Mouse (Mus musculus) frontal cortex, postnatal 14 days (tissue): ENCODE results near the gene Ifnl2.
"Not testable (repeated sequence)": the region's sequence is repeated elsewhere in the genome, so short reads cannot be mapped to it uniquely, and the experiment has no call there.

Source experiments
- DNase-seq, 2 experiments: peaks; one replicate each; pipeline ENCODE4 v3.0.0; 2022; ENCODE audit warnings: low spot score in 2 of 2

Gene Ifnl2

DNA sequence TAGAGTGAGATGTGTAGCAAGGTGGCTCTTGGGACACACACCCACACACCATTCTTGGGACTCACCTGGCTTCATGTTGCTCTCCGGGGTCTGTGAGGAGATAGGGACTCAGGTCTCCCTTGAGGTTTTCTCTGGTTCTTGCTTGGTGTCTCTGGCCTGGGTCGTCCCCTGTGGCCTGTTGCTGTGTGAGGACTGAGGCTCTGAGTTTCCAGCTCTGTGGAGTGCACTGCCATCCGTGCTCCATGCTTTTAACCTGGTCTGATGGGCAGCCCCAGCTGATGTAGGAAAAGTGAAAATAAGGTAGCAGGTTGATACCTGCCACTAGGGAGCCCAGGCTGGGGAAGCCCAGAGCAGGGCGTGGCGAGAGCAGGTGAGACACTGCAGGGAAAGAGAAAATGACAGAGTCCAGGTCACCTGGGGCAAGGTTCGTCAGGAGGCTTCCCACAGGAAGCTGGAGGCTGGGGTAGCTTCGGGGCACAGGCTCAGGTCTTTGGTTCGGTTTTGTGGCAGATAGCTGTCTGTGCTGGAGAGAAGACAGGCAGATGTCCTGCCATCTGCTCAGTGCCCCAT, at the start of gene Ifnl2:
TSS of gene Ifnl2 (minus strand) at position 51 of the 570 bp plus-strand sequence.
- DNase-seq, result not testable (repeated sequence)

DNA sequence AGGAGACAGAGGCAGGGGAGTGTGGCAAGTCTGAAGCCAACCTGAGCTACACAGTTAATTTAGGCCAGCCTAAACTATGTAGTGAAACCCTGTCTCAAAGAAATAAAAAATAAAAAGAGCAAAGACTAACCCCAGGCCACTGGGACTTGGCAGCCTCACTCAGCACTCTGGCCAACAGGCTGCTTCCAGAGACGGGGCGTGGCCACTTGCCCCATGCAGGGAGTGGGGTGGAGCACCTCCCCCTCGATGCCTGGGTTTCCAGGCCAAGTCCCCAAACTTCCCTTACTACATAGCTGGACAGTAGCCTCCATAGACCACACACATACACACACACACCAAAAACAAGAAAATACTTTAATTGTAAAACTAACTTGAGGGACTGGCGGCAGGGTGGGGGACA, 48.2 kb upstream of the Ifnl2 start:
- DNase-seq, result no peak

- DNase-seq, result no peak
These were observed 47.5 kb upstream of the Ifnl2 start for GRCm38 (mm10) chr7:28557708-28558107.

GRCm38 (mm10) chr7:28557069-28557468, 46.8 kb upstream of the Ifnl2 start:
- DNase-seq, result no peak

- DNase-seq, result no peak
These were observed 45.8 kb upstream of the Ifnl2 start for GRCm38 (mm10) chr7:28555939-28556535.

GRCm38 (mm10) chr7:28553076-28553475, 42.8 kb upstream of the Ifnl2 start:
- DNase-seq, result no peak

DNA sequence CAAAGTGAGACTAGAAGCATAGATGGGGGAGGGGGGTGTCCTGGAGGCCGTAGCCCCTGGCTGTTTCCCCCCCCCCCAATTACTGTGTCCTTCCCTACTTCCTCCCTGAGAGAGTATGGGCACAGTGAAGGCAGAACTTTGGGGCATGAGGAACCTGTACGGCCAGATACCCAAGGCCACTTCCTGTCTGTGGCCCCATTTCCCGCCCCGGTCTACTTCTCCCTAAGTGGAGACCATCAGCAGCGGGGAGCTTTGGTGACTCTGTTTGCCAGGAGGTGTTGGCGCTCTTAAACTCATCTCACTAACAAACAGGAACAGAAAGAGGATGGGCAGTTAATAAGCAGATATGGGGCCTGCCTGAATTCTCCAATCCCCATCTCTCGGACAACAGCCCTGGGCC, 37.4 kb upstream of the Ifnl2 start:
- DNase-seq, result no peak

GRCm38 (mm10) chr7:28547154-28547553, 36.9 kb upstream of the Ifnl2 start, which contains the start of gene Nccrp1:
Gene Nccrp1, minus strand, starts transcription at chr7:28547254.
- DNase-seq, result no peak

GRCm38 (mm10) chr7:28546649-28547048, 36.4 kb upstream of the Ifnl2 start:
- no peak for DNase-seq

DNA sequence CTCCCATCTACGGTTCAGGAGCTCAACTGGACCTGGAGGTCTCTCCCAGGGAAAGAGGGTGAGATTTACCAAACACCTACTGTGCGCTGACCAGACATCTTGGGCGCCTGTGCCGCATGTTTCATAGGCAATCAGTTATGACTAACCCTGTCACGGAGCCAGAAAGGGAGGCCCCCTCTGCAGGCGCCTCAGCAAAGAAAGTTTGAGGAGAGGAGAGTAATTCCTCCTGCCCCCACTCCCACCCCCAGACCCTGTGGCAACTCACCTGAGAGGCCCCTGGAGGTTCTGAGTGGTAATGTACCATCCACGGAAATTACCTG, 35.6 kb upstream of the Ifnl2 start:
- DNase-seq, result no peak

DNA sequence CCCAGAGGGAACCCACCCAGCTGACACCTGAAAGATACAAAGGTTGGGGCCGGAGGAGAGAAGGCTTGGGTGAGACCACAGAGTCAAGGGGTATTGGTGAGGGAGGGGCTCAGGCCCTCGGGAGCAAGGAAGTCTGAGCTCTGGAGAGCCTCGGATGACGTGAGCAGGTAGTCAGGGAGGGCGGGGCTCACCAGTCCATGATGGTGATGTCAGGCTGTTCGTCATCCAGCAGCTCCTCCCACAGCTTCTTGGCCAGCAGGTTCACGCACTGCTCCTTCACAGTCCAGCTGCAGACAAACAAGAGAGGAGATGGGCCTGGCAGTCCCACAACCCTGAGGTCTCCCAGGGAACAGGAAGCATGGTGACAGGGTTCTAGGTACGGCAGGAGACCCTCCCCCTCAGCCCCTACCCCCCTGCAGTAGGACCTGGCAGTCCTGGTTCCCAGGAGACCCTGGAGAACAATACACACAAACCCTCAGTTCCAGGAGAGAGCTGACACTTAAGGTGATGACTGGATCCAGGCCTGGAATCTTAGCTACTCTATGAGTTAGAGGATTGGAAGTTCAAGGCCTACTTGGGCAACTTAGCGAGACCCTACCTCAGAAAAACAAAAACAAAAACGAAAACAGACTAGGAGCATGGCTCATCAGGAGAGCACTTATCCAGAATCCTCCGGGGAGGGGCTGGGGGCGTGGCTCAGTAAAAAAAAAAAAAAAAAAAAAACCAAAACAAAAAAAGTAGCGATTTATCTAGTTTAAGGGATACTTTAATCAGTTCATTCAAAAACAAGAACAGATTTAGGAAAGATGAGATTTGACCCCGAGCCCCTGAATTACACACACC, 35.0 kb upstream of the Ifnl2 start:
- no peak for DNase-seq

GRCm38 (mm10) chr7:28544051-28544601, 33.9 kb upstream of the Ifnl2 start:
- DNase-seq, result no peak

GRCm38 (mm10) chr7:28540526-28540925, 30.3 kb upstream of the Ifnl2 start, which contains the start of gene Sycn:
Gene Sycn, plus strand, starts transcription at chr7:28540885.
- DNase-seq, result no peak

- not testable (repeated sequence) for DNase-seq
These were observed 28.6 kb upstream of the Ifnl2 start for GRCm38 (mm10) chr7:28538886-28539285.

DNA sequence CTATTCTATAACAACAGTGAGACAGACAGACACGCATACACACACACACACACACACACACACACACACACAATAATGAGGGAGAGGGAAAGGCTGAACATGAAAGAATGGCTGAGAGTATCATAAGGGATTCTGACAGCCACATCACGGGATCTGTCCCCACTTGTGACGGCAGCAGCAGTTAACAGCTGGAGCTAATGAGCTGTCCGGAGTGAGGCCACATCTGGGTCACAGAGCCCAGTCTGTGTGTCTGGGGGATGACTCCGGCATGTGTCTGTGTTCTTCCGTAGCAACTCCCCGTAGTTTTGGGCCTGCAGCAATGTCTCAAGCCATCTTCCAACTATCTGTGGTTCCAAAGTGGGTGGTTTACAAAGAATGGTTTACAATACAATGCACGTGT, 21.8 kb upstream of the Ifnl2 start:
- no peak for DNase-seq

DNA sequence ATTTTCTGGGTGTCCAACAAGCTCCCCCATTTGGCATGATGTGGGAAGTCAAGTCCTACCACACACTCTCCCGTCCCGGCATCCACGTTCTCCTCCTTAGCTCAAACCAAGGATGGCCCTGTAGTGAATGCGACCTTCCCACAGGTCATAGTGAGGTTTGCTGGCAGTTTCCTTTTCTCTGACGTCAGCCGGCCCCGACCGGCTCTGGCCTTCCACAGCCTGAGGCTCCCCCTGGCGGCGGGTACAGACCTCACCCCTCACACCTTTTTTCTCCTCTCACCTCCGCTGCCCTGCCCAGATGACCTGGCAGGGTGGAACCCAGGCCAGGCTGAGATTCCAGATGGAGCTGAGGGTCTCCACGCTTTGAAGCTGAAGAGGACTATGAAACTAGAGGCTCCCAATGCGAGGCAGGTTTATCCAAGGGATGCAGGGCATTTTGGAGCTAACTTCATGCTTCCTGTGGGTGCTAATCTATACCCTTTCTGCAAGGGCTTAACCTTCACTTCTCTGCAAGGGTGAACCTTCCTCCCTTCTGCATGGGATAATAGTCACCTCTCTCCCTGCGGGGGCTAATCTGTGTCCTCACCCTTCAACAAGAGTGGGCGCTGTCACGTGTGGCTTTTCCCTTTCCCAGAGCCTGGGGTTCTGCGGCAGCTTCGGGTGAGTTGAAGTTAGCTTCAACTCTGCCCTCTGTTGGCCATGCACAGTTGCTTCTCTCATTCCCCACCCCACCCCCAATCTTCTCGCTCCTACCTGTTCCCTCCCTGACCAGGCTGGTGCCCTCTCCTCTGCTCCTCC, 17.9 kb upstream of the Ifnl2 start:
- peak in 1 of 2 experiments; percentile 45 for DNase-seq

- DNase-seq, result not testable (repeated sequence)
These were observed 12.3 kb upstream of the Ifnl2 start, which contains the start of gene Ifnl3 for GRCm38 (mm10) chr7:28522536-28522935. Gene Ifnl3, plus strand, starts transcription at chr7:28522836.

- DNase-seq, result no peak
These were observed 1.2 kb upstream of the Ifnl2 start for GRCm38 (mm10) chr7:28511441-28511840.

DNA sequence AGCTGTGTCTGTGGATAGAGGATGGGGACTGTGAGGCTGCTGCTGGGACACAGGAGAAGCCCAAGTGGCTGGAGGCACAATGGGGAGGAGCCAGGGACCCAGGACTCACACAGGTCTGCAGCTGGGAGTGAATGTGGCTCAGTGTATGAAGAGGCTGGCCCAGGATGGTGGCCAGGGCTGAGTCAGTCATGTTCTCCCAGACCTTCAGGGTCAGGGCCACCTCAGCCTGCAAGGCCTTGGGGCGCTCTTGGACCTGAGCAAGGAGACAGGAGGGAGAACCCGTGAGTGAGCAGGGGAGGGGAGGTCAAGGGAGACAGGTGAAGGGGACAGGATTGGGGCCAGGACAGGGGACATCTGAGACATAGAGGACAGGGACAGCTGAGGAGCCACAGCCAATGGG, 1.1 kb downstream of the Ifnl2 start:
- not testable (repeated sequence) for DNase-seq

DNA sequence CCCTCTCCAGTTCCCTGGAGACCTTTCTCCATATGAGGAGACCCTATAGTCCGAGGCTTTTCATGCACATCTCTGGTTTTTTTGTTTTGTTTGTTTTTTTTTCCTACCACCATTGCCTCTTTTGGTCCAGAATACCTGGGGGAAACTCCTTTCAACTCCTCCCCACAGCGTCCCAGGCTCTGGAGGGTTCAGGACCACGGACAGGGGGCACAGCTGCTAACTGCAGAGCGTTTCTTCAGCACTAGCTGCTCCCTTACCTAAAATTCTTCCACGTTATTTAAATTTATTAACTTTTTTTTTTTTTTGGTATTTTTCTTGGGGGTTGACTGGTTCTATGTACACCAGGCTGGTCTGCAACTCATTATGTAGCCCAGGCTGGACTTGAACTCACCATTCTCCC, 4.7 kb downstream of the Ifnl2 start:
- DNase-seq, result no peak

DNA sequence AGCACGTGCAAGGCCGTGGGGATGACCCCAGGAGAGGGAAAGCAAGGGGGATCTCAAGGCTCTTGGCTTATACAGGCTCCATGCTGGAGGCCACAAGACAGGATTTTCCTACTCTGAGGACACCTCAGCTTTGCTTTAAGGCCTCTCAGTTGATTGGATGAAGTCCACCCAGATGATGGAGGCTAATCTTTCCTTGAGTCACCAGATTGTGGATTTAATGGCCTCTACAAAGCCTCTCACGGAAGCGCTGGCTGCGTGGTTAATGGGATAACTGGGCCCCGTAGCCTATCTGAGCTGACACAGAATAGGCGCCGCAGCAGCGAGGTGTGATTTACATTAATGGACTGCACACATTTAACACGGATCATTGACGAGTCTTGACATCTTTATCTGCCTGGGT, 14.8 kb downstream of the Ifnl2 start:
- DNase-seq, result no peak

GRCm38 (mm10) chr7:28492310-28492709, 17.9 kb downstream of the Ifnl2 start:
- no peak for DNase-seq
